Mouse (Mus musculus): ENCODE measurements around the gene Oxa1l.

DNA sequence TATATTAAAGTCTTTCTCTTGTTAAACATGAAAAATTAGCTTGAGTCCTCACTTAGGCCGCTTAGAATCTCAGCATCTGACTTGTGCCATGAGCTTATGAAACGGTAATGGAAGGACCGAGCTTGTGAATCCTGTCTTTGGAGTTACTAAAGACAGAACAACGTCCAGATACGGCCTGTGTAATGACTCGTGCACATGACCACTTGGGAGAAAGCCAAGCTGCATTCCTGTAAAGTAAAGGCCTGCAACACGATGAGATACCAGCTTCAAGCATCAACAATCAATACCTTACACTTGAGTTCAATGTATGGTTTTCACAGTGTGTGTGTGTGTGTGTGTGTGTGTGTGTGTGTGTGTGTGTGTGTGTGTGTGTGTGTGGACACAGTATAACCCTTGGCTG is 36.1 kb downstream of the Oxa1l start:
- TF ChIP-seq SRF (IDR thresholded peaks at IDR 0.05; ENCODE audit: control insufficient read depth, insufficient read length, low read depth) (no peak), TCF12 (IDR thresholded peaks at IDR 0.05; ENCODE audit: insufficient read depth, poor library complexity, severe bottlenecking) (no peak), POLR2A (IDR thresholded peaks at IDR 0.05; ENCODE audit: insufficient read length, low read depth) (no peak), MYOG (IDR thresholded peaks at IDR 0.05; ENCODE audit: control insufficient read depth in 1 of 3, insufficient read depth in 1 of 3, insufficient read length in 2 of 3, low read depth in 2 of 3) (no peak), E2F4 (IDR thresholded peaks at IDR 0.05; ENCODE audit: insufficient read depth) (no peak), MAX (IDR thresholded peaks at IDR 0.05; ENCODE audit: low read depth) (no peak), MYOD1 (IDR thresholded peaks at IDR 0.05; ENCODE audit: control insufficient read depth in 1 of 3, insufficient read length in 2 of 3, low read depth in 2 of 3) (no peak)
